In genomic region chr7:126497966-126498365, GRCm38 (mm10) we compare ENCODE assay signal across 19 mouse cellular contexts. TPM values are rescaled to one million over a fixed set of nuclear protein-coding genes. Genes with fewer than 3 reads are reported as not detected.
"Had no signal": no experiment of that assay in that cellular context is flagged by ENCODE, and none has a peak within 500 bp of the region (broad histone marks: within the 10 kb centered on the region; RNA-seq: fewer than 3 reads in every experiment).

No protein-coding gene starts in this region.

- H3K27me3 ChIP-seq: liver, embryonic 15.5 days; lung, embryonic 15.5 days; megakaryocyte, embryonic 14.5 days; midbrain, embryonic 12.5 days; neural tube, embryonic 12.5 days had no signal

- H3K4me3 ChIP-seq: liver, embryonic 15.5 days; lung, embryonic 15.5 days; megakaryocyte, embryonic 14.5 days; midbrain, embryonic 12.5 days; neural tube, embryonic 12.5 days had no signal

- H3K9me3 ChIP-seq: liver, embryonic 15.5 days; lung, embryonic 15.5 days; megakaryocyte, embryonic 14.5 days; midbrain, embryonic 12.5 days; neural tube, embryonic 12.5 days had no signal

- DNase-seq: liver, postnatal 0 days; lung, adult 2 months; lung, postnatal 14 days; lung, postnatal 36 days; midbrain, embryonic 14.5 days; right cerebral cortex, postnatal 14 days; thymus, adult 18-20 months; thymus, postnatal 14 days; thymus, postnatal 36 days had no signal

- ATAC-seq: liver, postnatal 0 days; lung, postnatal 0 days; midbrain, embryonic 16.5 days had no signal

RNA-seq across cellular contexts. Expression of gene Atp2a1, which starts 35.1 kb away (rescaled TPM):
- total RNA-seq: megakaryocyte progenitor cell, adult 5-6 weeks had no signal
- polyA plus RNA-seq: macrophage; stomach, embryonic 14.5 days had no signal
